Comparison of ENCODE assay signal across 9 mouse cellular contexts in the genomic region with DNA sequence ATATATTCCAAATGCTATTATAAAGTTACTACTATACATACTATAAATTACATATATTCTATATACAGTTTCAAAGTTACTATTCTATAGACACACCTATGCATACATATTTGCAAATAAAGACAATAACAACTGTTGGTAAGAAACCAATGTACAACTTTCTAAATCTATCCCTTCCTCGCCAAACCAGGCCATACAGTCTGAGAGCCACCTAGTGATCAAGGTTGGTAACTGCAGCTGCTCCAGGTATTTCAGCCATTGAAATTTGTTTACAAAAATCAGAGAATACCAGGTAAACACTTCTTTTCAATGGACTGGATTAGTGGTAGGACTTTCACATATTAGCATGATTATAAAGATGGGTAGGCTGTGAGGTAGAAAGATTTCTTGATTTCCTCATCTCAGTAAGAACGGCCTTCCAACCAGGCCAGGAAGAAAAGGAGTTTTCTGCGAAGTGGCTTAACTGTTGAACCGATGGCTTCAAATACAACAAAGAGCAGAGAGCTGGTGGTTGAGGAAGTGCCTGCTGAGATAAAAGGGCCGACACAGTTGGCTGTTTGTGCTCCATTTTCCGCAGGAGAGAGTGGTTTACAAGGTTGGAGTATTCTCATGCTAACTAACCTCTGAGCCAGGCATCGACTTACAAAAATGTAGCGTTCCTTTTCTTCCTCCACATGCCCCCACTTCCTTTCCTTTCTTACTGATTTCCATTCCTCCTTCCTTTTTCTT. TPM values are rescaled to one million over a fixed set of nuclear protein-coding genes. Genes with fewer than 3 reads are reported as not detected.
DNase-seq lines count a peak whose midpoint lies in the region; ATAC-seq and TF ChIP-seq lines count a peak whose summit lies in the region.
"Had no signal": no experiment of that assay in that cellular context is flagged by ENCODE, and none has a peak within 500 bp of the region (broad histone marks: within the 10 kb centered on the region; RNA-seq: fewer than 3 reads in every experiment).

No protein-coding gene starts in this region.

- no peak for TF ChIP-seq EP300 in CH12.LX (IDR thresholded peaks at IDR 0.05; ENCODE audit: low read length)

- no peaks in the 10 kb centered on the region for H3K36me3 ChIP-seq in heart, embryonic 11.5 days (ENCODE audit: control insufficient read depth, insufficient read depth, low read length)
- no peaks in the 10 kb centered on the region for H3K36me3 ChIP-seq in CH12.LX (replicated peaks in 1 of 2; ENCODE audit: control insufficient read depth in 1 of 2, insufficient read depth in 1 of 2, low read length in 1 of 2)

- no peak for TF ChIP-seq POLR2A in CH12.LX (IDR thresholded peaks at IDR 0.05; ENCODE audit: low read depth, low read length)

- TF ChIP-seq CTCF in CH12.LX (conservative IDR thresholded peaks at IDR 0.05 in 1 of 2, IDR thresholded peaks at IDR 0.05 in 1 of 2; ENCODE audit: low read depth in 2 of 2, low read length in 2 of 2), result peak; percentile 81 to 84; a peak in 3 of 4 replicates

- dilution Hi-C loops in CH12.LX (cut with MboI; ENCODE audit: extremely low pct_ligation_motif_present, extremely low pct_unique_long_range_greater_than_20kb, low sequenced_read_pairs), result no loop called here

- no peaks in the 10 kb centered on the region for H3K9me3 ChIP-seq in heart, embryonic 11.5 days (replicated peaks; ENCODE audit: control insufficient read depth, low read length)
- no peaks in the 10 kb centered on the region for H3K9me3 ChIP-seq in CH12.LX (replicated peaks; ENCODE audit: low read length)

- no peak overlapping the region for H3K4me2 ChIP-seq in heart, embryonic 11.5 days
- H3K4me2 ChIP-seq in CH12.LX (ENCODE audit: insufficient read depth, low read depth, poor library complexity, severe bottlenecking), result no peak overlapping the region

- H3K9ac ChIP-seq in heart, embryonic 11.5 days (ENCODE audit: low read depth, low read length), result peak overlapping the region; percentile 0; the same call in 1 of the 2 replicates
- no peak overlapping the region for H3K9ac ChIP-seq in CH12.LX (ENCODE audit: insufficient read depth, low read depth)

- H3K79me2 ChIP-seq in CH12.LX (replicated peaks; ENCODE audit: control insufficient read depth, extremely low read depth, insufficient read depth, poor library complexity, severe bottlenecking), result no peaks in the 10 kb centered on the region

- peaks cover 17% of the 10 kb centered on the region for H3K4me1 ChIP-seq in heart, embryonic 11.5 days (ENCODE audit: control insufficient read depth, insufficient read depth, low read length)
- peaks cover 0 to 14% of the 10 kb centered on the region in 2 experiments; a peak in 2 of 4 replicates for H3K4me1 ChIP-seq in CH12.LX (ENCODE audit: control insufficient read depth in 1 of 2, insufficient read depth in 2 of 2)

- no peak for DNase-seq in heart, adult 8-10 months (ENCODE audit: low spot score)
- DNase-seq in CH12.LX (ENCODE audit: extremely low read depth), result peak; percentile 31
- peak; percentile 51 to 76 for DNase-seq in cerebellum, postnatal 25 days
- DNase-seq in heart, postnatal 14 days, result peak; percentile 44 to 59
- peak; percentile 75 for DNase-seq in lung, postnatal 36 days
- DNase-seq in thymus, postnatal 25 days, result peak; percentile 57
- no peak for DNase-seq in urinary bladder, adult 2 months (ENCODE audit: low spot score)

- H3K4me3 ChIP-seq in heart, embryonic 11.5 days (ENCODE audit: low read depth, low read length), result no peak overlapping the region
- no peak overlapping the region for H3K4me3 ChIP-seq in CH12.LX (replicated peaks in 1 of 3; ENCODE audit: low read depth in 2 of 3, low read length in 2 of 3, poor library complexity in 1 of 3)

- TF ChIP-seq RAD21 in CH12.LX (IDR thresholded peaks at IDR 0.05; ENCODE audit: low read depth, low read length), result peak; percentile 66

- in situ Hi-C loops in CH12.LX (cut with MboI; ENCODE audit: low pct_ligation_motif_present, low pct_unique_long_range_greater_than_20kb, low sequenced_read_pairs), result no loop called here

- ATAC-seq in heart, embryonic 11.5 days (replicated peaks; ENCODE audit: insufficient number of reproducible peaks, low FRiP score, low TSS enrichment), result no peak

- H3K27ac ChIP-seq in heart, embryonic 11.5 days (ENCODE audit: low read depth, low read length), result no peak overlapping the region
- H3K27ac ChIP-seq in CH12.LX (ENCODE audit: insufficient read depth, low read depth), result no peak overlapping the region

- WGBS in heart, embryonic 11.5 days (ENCODE audit: insufficient replicate concordance), result 14% methylated on average over 8 of the region's 8 CpGs

- H3K27me3 ChIP-seq in heart, embryonic 11.5 days (ENCODE audit: control insufficient read depth, insufficient read depth, low read length), result no peaks in the 10 kb centered on the region
- H3K27me3 ChIP-seq in CH12.LX (replicated peaks), result no peaks in the 10 kb centered on the region

- intact Hi-C loops in heart, postnatal 14 days (cut with DNase I), result loop anchor here (5.0 to 10.0 kb wide), 2 partner anchors 46 to 167 kb away; a partner anchor contains a TSS

TF ChIP-seq in CH12.LX, 34 proteins besides CTCF, POLR2A, EP300 and RAD21:
- TF ChIP-seq JUND (conservative IDR thresholded peaks at IDR 0.05; ENCODE audit: low read depth, low read length) (no peak), SMC3 (IDR thresholded peaks at IDR 0.05; ENCODE audit: low read depth, low read length) (peak; percentile 77)
TF ChIP-seq in CH12.LX: peak in this region for 1.

RNA-seq across cellular contexts. Expression of a gene that starts 7.5 kb away (rescaled TPM):
- 1.7 and 2.3 TPM in 2 replicates for polyA plus RNA-seq in heart, embryonic 11.5 days (2014; fragmentation: Nextera tagmentation; extraction: Ambion mirVana)
- under 1 TPM; 0.19 to 0.37 (median 0.27) TPM for total RNA-seq in heart, adult 8-10 months (2022)
- total RNA-seq in CH12.LX (2012; rRNA removed) (not detected in 2 replicates), CH12.LX (2014; rRNA removed) (not detected in 2 replicates)
- polyA plus RNA-seq in CH12.LX (2012; ENCODE audit: insufficient read length, low read depth), result not detected in 2 replicates
- total RNA-seq in heart, postnatal 14 days (2021), result under 1 TPM; 0.51 to 0.67 TPM
- 27.6 and 33.6 TPM in 2 replicates for polyA plus RNA-seq in urinary bladder, adult 2 months (2012; rRNA removed)

RNA-seq across cellular contexts. Expression of a gene that starts 19.5 kb away (rescaled TPM):
- polyA plus RNA-seq in heart, embryonic 11.5 days (2014; fragmentation: Nextera tagmentation; extraction: Ambion mirVana), result not detected in 2 replicates
- total RNA-seq in heart, adult 8-10 months (2022), result not detected
- total RNA-seq in CH12.LX (2012; rRNA removed) (not detected in 2 replicates), CH12.LX (2014; rRNA removed) (not detected in 2 replicates)
- not detected in 2 replicates for polyA plus RNA-seq in CH12.LX (2012; ENCODE audit: insufficient read length, low read depth)
- not detected for total RNA-seq in heart, postnatal 14 days (2021)
- 0.47 and 0.49 TPM in 2 replicates for polyA plus RNA-seq in urinary bladder, adult 2 months (2012; rRNA removed)
- polyA plus RNA-seq: liver, embryonic 16.5 days had no signal

RNA-seq across cellular contexts. Expression of a gene that starts 24.7 kb away (rescaled TPM):
- polyA plus RNA-seq in heart, embryonic 11.5 days (2014; fragmentation: Nextera tagmentation; extraction: Ambion mirVana), result not detected in 2 replicates
- total RNA-seq in heart, adult 8-10 months (2022), result under 1 TPM in 1 of 4 experiments, not detected in 3; 0.25 TPM
- total RNA-seq in CH12.LX (2012; rRNA removed) (not detected in 2 replicates), CH12.LX (2014; rRNA removed) (not detected in 2 replicates)
- not detected in 2 replicates for polyA plus RNA-seq in CH12.LX (2012; ENCODE audit: insufficient read length, low read depth)
- under 1 TPM in 1 of 2 experiments, not detected in 1; 0.39 TPM for total RNA-seq in heart, postnatal 14 days (2021)
- 0.30 and 0.37 TPM in 2 replicates for polyA plus RNA-seq in urinary bladder, adult 2 months (2012; rRNA removed)
- polyA plus RNA-seq: liver, embryonic 16.5 days had no signal

RNA-seq across cellular contexts. Expression of a gene that starts 31.1 kb away (rescaled TPM):
- 159 and 177 TPM in 2 replicates for polyA plus RNA-seq in heart, embryonic 11.5 days (2014; fragmentation: Nextera tagmentation; extraction: Ambion mirVana)
- total RNA-seq in heart, adult 8-10 months (2022), result 10 to 100 TPM; 39.3 to 47.4 (median 44.6) TPM
- total RNA-seq in CH12.LX (2012; rRNA removed) (1.8 and 2.2 TPM in 2 replicates), CH12.LX (2014; rRNA removed) (0.86 and 1.1 TPM in 2 replicates)
- 8.0 and 11.4 TPM in 2 replicates for polyA plus RNA-seq in CH12.LX (2012; ENCODE audit: insufficient read length, low read depth)
- total RNA-seq in heart, postnatal 14 days (2021), result 10 to 100 TPM; 78.9 to 88.6 TPM
- polyA plus RNA-seq in urinary bladder, adult 2 months (2012; rRNA removed), result 124 and 140 TPM in 2 replicates

RNA-seq across cellular contexts. Expression of a gene that starts 53.8 kb away (rescaled TPM):
- polyA plus RNA-seq in heart, embryonic 11.5 days (2014; fragmentation: Nextera tagmentation; extraction: Ambion mirVana), result not detected in 2 replicates
- total RNA-seq in heart, adult 8-10 months (2022), result not detected
- total RNA-seq in CH12.LX (2012; rRNA removed), result not detected in 2 replicates
- total RNA-seq in CH12.LX (2014; rRNA removed), result not detected in 2 replicates
- not detected in 2 replicates for polyA plus RNA-seq in CH12.LX (2012; ENCODE audit: insufficient read length, low read depth)
- not detected for total RNA-seq in heart, postnatal 14 days (2021)
- polyA plus RNA-seq in urinary bladder, adult 2 months (2012; rRNA removed), result not detected in 2 replicates
- polyA plus RNA-seq: liver, embryonic 16.5 days had no signal

Comparison
In these comparisons a context has a peak if more than half of its experiments do, and no peak if none do; other contexts are left out.
1. DNase-seq: peak in CH12.LX (single experiment), cerebellum, postnatal 25 days (2 of 2), heart, postnatal 14 days (2 of 2), lung, postnatal 36 days (single experiment) and thymus, postnatal 25 days (single experiment); none in heart, adult 8-10 months (single experiment) and urinary bladder, adult 2 months (single experiment).